Mouse (Mus musculus) lung, adult 18-20 months (tissue): ENCODE data around the gene Cct3.
"Not testable (repeated sequence)": the region's sequence is repeated elsewhere in the genome, so short reads cannot be mapped to it uniquely, and the experiment has no call there.

Experiments
- DNase-seq, 2 experiments: peaks; one replicate each; pipeline ENCODE4 v3.0.0; 2022; ENCODE audit warnings: mixed read lengths in 2 of 2

The Cct3 gene

DNA sequence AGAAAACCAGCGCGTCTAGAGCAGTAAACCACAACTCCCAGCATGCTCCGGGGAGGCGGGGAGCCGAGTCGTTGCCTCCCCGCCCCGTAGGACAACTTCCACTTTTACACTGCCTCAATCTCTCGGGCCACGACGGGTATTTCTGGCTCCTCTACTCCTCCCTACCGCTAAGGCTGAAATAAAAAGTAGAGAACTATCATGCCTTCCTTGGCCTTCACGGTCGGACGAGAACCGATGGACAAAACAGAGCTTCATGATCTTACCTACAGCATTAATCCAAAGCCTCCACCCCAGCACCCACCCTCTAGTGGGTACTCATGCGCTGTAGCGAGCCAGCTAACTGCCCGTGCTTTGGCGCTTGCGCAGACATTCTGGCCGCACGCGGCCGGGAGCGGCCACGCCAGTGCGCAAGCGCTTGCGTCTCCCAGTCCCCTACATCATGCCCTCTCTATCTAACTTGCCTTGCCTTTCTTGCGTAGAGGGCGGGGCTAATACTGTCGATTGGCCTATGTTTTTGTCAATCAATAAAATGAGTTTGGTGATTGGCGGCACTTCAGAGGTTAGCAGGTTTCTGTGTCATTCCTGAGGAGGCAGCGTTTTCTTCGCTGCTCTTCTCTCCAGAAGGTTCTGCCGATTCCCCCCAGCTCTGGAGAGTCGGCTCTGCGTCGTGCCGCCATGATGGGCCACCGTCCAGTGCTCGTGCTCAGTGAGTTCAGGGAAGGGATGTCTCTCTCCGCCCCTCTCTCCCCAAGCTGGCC is at the start of gene Cct3, which contains the start of gene Tsacc:
Cct3 (plus strand) TSS at position 556 of the 758 bp plus-strand sequence.
Tsacc (minus strand) TSS at position 439 of the 758 bp plus-strand sequence.
- DNase-seq, result peak; percentile 96 to 98

DNA sequence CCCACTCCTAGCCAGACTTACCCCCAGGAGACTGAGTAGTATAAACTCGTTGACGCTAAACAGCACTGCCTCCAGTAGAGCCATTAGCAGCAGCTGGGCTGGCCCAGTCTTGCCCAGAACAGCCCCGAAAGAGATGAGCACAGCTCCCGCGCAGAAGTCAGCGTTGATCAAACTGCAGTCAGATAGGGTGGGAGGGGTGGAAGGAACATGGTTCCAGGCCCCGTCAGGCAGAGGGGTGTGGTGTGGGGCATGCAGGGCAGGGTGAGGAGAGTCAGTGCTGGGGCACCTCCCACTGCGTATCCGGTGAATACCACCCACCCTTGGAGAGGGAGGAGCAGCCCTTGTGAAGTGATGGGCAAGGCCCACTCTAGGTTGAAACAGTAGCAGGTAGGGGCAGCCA is 49.2 kb upstream of the Cct3 start:
- DNase-seq, result no peak

DNA sequence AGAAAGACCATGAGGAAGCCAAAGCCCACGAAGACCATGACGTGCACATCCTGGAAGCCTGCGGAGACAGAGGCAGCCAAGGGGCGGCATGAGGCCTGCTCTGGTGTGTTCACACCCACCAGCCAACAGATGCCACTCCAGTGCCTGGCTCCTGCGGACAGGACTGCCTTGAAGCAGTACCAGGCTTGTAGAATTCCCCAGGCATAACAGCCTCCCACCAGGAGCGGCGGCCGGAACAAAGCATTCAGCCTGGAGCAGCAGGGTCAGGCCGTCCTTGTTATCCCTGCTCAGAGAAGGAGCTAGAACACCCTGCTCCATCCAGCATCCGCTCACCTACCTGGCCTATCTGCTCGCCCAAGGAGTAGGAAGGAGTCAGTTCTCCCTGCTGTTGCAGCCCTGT is 48.5 kb upstream of the Cct3 start:
- no peak for DNase-seq

DNA sequence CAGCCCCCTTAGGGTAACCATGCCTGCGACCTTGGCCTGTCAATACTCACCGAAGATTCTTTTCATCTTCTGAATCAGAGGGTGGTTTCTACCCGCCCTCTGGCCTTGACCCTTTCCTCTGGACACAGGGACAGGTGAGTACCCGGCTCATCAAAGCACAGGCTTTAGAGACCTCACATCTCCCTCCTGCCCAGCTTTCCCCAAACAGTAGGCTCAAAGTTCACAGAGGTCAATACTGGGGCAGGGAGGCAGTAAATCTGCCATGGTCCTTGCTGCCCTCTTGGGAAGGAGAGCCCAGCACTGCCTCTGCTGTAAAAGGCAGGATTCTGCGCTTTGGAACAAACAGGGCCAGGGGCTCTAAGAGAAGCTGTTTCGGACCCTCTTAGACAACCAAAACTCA is 44.2 kb upstream of the Cct3 start:
- no peak for DNase-seq

DNA sequence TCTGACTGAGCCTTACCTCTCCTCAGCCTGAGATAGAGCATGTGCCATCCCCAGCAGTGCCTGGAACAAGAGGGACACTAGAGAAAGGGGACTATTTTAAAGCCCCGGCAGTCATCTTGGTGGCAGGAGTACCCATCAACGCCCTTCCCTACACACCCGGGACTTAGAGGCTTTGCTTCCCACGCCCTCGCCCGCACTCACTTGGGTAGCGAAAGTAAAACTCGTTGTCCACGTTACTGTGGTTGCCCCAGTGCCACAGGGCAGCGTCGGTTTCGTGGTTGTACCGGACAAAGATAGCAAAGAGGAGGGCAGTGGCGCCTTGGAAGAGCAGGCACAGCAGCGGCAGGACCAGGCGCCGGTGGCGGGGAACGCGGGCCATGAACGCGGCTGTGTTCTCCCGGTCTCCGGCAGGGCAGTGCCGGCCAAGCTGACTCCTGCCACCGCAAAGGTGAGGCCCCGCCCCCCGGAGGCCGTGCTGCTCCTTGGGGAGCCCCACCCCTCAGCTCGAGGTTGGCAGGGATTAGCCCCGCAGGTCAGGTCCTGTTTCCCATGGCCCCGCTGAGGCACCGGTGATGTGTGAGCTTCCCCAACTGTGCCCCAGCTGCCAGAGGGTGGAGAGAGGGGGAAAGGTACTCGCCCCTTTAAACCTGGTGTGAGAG is 42.5 kb upstream of the Cct3 start, which contains the start of gene Rhbg:
Rhbg (minus strand) TSS at position 442 of the 659 bp plus-strand sequence.
- DNase-seq, result peak; percentile 84 to 89

DNA sequence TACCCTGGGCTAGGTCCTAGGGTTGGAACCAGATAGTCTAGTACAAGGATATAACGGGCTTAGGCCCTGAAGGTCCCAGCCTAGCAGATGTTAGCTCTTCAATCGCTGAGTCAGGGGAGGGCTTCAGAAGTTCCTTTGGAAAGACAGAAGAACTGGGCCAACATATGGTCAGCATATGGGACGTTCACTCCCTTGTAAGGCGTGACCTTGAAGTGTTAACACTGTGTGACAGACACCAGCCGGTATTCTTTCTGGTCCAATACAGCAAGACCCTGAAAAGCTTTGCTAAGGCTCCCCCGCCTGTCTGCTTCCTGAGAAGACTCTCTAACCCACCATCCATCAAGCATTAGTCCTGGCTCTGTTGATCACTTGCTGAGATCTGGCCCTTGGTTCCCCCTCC is 41.0 kb upstream of the Cct3 start:
- no peak for DNase-seq

DNA sequence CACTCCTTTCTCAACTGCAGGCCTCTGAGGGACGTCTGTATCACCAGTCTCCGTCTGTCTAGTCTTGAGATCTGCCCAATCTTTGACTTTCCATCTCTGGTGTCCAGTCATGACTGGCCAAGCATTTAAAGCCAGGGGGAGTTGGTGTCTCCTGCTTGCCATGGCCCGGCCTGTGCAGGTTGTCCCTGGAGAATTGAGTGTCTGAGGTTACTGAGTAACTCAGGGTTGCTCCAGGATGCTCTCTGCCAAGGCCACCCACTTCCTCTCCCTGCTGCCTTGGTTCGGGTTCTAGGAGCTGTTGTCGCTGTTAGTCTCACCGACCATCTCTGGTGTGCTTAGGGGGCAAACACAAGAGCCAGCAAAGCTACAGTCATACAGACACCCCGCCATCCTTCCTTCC is 40.5 kb upstream of the Cct3 start:
- no peak for DNase-seq

DNA sequence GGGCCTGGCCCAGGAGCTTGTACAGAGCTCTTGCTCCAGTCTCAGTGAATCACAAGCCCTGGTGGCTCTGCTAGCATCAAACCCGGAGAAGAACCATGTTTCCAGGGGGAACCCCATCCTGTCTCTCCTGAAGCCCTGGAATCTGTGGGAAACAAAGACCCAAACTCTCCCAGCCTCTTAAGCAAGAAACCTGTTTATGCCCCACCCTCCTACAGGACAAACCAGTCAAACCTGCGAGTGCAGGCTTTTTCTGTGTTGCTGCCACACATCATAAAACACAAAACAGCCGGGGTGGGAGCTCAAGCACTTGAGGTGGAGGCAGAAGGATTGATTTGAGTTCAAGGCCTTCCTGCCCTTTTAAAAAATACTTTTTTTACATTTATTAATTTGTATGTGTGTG is 34.6 kb upstream of the Cct3 start:
- peak; percentile 14 to 50 for DNase-seq

DNA sequence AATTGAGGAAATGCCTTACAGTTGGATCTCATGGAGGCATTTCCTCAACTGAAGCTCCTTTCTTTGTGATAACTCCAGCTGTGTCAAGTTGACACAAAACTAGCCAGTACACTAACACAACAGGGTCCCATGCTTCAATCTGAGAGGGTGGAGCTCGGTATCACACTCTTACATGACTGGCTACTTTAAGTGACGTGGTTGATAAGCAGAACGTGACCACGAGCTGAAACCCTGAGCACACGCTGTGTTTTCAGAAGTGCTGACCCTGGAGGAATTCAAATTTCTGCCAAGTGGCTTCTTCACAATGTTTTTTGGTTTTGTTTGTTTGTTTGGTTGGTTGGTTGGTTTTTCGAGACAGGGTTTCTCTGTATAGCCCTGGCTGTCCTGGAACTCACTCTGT is 28.9 kb upstream of the Cct3 start:
- DNase-seq, result not testable (repeated sequence)

DNA sequence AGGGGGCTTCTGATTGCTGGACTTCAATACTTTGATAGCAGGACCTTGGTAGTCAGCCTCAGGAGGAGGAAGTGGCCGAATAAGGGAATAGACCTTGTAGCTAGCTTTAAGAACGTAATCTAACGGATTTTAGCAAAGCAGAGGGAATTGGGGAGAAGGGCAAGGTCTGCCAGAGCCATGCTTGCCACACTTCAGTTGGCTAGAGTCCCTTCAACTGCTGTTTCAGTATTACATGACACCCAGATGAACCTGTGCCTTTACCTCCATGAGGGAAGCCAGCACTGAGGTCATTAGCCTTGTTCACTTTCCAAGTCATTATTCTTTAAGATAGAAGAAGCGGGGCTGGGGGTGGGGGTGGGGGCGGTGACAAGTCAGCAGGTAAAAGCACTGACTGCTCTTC is 27.9 kb upstream of the Cct3 start:
- DNase-seq, result no peak

DNA sequence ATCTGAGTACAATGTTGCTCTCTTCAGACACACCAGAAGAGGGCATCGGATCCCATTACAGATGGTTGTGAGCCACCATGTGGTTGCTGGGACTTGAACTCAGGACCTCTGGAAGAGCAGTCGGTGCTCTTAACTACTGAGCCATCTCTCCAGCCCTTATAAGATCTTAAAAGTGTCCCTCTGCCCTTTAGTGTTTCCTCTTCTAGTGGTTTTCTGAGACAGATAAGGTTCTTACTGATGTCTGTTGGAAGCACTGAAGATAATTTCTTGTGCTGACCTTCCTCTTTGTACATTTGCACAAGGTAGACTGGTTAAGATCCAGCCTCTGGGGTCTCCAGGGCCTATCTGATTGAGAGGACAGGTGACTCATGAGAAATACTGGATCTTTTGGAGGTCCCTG is 25.6 kb upstream of the Cct3 start:
- DNase-seq, result not testable (repeated sequence)

DNA sequence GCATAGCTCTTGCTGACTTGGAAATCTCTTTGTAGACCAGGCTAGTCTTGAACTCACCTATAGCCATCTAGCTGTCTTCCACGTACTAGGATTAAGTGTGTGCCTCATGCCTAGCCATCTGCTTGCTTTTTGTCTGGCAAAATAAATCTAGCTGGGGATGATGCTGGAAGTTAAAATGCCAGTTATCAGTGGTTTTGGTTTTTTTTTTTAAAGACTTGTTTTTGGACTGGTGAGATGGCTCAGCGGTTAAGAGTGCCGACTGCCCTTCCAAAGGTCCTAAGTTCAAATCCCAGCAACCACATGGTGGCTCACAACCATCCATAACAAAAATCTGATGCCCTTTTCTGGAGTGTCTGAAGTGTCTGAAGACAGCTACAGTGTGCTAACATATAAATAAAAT is 25.1 kb upstream of the Cct3 start:
- DNase-seq, result no peak

DNA sequence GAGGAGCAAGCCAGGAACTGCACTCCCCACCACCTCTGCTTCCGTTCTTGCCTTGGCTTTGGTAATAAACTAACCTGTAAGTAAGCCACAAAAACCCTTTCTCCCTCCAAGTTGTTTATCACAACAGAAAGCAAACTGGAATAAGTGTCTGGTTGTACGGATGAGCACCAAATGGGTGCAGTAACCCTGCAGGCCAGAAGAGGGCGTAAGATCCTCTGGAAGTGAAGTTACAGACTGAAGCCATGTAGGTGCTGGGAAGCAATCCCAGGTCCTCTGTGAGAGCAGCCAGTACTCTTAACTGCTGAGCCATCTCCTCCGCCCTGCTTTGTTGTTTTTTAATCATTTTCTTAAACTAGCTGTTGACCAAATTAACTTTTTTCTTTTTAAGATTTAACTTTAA is 22.9 kb upstream of the Cct3 start:
- no peak for DNase-seq

DNA sequence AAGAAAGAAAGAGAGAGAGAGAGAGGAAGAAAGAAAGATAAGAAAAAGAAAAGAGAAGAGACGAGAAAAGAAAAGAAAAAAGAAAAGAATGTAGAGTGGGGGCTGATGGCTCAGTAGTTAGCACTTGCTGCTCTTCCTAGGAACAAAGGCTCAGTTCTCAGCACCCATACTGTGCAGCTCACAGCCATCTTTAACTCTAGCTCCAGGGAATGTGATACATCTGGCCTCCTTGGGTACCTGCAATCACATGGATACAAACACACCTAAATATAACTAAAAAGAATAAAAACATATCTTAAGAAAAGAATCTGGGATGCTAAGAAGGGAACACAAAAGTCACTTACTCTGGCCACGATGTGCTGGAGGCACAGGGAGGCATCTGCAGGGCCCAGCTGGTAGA is 20.8 kb upstream of the Cct3 start:
- DNase-seq, result no peak

DNA sequence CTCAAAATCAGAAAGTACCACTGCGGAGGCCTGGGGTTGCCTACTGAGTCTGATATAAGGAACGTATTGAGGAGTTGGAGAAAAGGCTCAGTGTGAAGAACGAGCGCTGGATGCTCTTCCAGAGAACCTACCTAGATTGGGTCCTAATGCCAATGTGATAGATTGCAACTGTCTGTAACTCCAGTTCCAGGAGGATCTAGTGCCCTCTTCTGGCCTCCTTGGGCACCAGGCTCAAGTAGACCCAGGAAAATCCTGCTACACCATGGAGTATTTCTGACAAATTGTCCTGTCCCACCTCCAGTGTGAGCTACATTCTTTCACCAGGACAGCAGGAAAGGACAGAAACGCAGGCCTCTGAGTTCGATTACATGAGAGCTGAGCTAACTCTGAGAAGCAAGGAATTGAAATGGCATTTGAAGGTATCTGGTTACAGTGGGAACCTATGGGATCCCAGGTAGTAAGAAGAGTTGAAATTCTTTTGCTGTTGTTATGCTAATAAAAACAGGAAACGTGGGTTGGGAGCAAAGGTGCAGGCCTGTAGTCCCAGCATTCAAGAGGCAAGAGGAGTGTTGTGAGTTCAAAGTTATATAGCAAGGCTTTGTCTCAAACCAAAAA is 20.3 kb upstream of the Cct3 start:
- DNase-seq, result peak; percentile 17 to 55

DNA sequence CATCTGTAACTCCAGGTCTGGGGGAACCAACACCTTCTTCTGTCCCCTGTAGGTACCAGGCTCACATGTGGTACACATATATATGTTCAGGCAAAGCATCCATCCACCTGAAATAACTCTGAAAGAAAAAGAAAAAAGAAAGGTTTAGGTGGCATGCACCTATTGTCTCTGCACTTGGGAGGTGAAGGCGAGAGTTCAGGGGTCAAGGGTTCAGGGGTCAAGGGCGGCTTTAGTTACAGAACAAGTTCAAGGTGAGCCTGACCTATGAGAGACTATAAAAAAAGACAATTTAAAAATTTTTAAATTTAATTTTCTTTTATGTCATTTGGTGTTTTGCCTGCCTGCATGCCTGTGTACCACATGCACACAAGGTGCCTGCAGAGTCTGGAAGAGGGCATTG is 16.9 kb upstream of the Cct3 start:
- no peak for DNase-seq

DNA sequence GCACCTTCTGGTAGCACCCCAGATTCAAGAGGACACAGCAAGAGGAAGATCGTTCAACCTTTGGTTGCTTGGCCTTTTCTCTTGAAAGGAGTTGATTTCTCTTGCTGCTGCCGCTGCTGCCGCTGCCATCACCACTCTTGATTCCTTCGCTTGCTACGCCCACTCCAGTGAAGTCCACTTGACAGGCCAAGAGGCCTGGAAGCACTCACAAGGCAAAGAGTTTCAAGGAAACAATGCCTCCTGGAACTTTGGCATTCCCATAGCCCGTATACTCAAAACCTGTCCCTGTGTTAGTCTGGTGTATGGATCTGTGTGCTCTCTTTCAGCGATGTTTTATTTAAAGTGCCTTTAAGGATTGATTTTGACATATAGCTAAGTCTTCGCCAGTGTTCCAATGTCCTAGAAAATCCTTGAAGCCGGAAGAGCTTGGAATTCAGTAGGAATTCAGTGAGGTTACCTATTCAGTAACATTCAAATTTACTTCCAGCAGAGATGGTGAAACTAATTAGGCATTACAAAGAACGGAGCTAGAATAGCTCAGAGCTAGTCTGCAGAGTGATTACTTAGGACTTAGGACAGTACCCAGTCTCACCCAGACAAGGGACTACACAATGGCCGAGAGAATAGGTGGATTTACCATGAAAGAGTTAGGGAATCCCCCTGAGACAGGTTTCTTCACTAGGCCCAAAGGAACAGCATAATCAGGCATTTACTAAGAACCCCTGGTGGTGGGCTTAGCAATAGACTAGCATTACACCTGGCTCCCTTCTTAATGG is 15.6 kb upstream of the Cct3 start:
- DNase-seq, result peak; percentile 82 to 85

DNA sequence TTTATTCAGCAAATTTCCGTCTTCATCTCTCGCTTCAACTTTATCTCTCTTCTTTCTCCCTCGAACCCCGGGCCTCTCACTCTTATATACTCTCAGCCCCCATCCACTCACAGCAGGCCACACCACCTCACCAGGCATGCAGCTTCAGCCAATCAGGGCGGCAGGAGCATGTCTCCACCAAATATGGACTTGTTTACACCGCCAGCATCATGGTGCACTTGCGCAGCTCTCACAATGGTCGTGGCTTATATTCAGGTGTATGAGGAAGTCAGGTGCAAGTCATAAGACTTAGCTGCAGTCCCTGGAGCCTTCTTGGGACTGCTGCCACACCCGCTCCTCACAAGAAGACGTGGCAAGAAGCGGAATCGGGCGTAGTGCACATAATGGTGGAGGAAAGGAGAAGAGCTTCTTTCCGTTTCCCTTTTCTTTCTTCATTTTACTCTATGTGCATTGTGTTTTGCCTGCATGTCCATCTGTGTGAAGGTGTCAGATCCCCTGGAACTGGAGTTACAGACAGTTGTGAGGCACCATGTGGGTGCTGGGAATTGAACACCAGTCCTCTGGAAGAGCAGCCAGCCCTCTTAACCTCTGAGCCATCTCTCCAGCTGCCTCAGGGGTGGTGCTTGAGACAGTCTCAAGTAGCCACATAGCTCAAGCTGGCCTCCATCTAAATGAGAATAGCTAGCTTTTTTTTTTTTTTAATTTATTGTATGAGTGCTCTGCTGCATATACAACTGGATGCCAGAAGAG is 11.9 kb upstream of the Cct3 start:
- DNase-seq, result not testable (repeated sequence)

DNA sequence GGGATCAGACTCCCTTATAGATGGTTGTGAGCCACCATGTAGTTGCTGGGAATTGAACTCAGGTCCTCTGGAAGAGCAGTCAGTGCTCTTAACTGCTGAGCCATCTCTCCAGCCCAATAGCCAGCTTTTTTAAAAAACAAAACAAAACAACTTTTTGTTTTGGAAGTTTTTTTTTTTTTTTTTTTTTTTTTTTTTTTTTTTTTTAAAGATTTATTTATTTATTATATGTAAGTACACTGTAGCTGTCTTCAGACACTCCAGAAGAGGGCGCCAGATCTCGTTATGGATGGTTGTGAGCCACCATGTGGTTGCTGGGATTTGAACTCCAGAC is 11.4 kb upstream of the Cct3 start:
- DNase-seq, result not testable (repeated sequence)

DNA sequence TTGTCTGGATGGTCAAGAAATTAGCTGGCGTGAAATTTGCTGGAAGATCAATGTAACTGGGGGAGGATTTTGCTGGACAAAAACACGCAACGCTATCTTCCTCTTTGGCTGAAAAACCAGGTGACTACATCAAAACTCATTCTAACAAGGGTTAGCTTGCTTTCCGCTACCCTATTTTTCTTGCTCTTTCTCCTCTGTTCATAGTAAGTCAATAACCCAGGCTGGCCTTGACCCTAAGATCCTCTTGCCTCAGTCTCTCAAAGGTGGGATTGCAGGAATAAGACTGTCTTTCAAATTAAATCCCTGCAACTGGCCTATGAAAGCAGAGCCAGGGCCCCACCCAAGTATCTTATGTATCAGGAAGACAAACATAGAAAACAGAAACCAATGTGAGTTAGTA is 9.8 kb upstream of the Cct3 start, which contains the start of gene Gm38392:
Gm38392 (minus strand) TSS at position 101 of the 400 bp plus-strand sequence.
- no peak for DNase-seq

DNA sequence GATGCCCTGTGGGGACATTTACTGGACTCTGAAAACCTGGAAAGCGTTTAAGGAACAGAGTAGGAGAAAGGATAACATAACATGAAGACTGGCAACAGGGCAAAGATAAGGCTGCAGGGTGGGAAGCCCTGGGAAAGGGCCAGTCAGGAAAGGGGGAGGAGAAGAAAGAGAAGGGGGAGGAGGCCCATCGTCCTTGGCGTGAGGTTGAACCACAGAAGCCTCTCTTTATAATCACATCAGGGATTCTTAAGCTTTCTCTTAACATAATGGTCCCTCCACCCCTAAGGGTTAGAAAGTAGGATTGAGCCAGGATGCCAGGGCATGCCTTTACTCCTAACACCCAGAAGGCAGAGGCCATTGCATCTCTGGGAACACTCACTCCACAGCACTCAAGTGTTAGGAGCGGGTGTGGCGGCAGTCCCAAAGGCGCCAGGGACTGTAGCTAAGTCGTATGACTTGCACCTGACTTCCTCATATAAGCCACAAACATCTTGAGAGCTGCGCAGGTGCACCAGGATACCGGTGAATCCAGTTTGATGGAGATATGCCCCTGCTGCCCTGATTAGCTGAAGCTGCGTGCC is 8.7 kb upstream of the Cct3 start:
- peak; percentile 73 to 81 for DNase-seq

DNA sequence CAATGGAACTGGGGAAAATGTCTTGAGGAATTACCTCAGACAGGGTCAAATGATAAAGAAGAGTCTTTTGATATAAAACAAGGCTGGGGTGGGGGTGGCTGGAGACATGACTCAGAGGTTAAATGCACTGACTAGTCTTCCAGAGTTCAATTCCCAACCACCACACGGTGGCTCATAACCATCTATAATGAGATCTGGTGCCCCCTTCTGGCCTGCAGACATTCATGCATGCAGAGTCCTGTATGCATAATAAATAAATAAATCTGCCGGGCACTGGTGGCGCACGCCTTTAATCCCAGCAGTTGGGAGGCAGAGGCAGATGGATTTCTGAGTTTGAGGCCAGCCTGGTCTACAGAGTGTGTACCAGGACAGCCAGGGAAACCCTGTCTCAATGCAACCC is 4.9 kb upstream of the Cct3 start:
- DNase-seq, result peak; percentile 29 to 55
